Mouse (Mus musculus): ENCODE results near the gene Lrrc23. TPM values are rescaled to one million over a fixed set of nuclear protein-coding genes. Genes with fewer than 3 reads are reported as not detected.
A peak's percentile ranks its signal among the peaks of the same experiment; 100 is the strongest.
"Not testable (repeated sequence)": the region's sequence is repeated elsewhere in the genome, so short reads cannot be mapped to it uniquely, and the experiment has no call there.

Gene Lrrc23
- polyA plus RNA-seq, 1 experiment from 2014 or later: 0.09 TPM

DNA sequence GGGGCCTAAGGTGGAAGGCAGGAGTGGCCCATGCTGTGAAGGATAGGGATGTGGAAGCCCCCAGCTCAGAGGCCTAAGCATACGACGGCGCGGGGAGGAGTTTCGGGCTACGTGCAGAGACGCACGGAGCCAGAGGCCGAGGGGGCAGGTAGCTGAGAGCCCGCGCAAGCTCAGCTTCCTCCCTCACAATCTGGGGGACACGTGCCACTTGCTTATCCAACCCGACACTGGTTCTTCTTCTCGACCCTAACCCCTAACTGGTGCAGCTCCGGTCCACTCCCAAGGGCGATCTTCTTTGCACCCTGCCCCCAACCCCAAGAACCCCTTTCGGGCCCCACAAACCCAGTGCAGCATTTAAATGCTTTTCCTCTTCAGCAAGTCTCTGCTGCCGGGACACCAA, 34.0 kb upstream of the Lrrc23 start:
- no peaks in the 10 kb centered on the region for H3K27me3 ChIP-seq (replicated peaks)
- H3K4me2 ChIP-seq: peak overlapping the region; percentile 76
- H3K9me3 ChIP-seq: no peaks in the 10 kb centered on the region
- ATAC-seq (ENCODE audit: extremely low read depth, insufficient number of reproducible peaks, low FRiP score, low TSS enrichment): peak; percentile 31; the same call in 1 of the 2 replicates
- peak overlapping the region; percentile 85 for H3K4me3 ChIP-seq
- H3K9ac ChIP-seq: peak overlapping the region; percentile 98
- WGBS: under 1% methylated on average over 18 of the region's 18 CpGs
- H3K36me3 ChIP-seq: peaks cover 65% of the 10 kb centered on the region
- peaks cover 44% of the 10 kb centered on the region for H3K4me1 ChIP-seq
- peak overlapping the region; percentile 98 for H3K27ac ChIP-seq (replicated peaks)

DNA sequence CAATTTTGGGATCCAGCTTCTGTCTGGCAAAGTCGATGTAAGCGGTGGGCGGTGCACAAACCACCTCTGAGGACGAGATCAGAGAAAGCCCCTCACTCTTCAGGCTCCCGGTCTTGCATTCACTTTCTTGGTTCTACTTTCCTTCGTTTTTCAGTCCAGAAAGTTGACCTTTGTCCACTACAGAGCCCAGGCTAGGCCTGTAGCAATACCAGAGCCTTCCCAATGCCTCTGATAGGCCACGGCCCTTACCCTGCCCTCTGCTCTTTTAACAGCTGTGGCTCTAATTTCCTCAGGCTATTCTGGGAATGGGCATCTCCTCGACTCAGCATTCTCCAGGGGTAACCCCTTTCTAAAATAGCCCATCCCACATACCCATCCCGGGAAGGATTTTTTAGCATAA, 33.3 kb upstream of the Lrrc23 start:
- Histone ChIP-seq H3K27ac (replicated peaks) (peak overlapping the region; percentile 98), H3K4me1 (peaks cover 49% of the 10 kb centered on the region), H3K9ac (peak overlapping the region; percentile 98), H3K27me3 (replicated peaks) (no peaks in the 10 kb centered on the region), H3K36me3 (peaks cover 59% of the 10 kb centered on the region), H3K9me3 (no peaks in the 10 kb centered on the region), H3K4me3 (peak overlapping the region; percentile 85), H3K4me2 (peak overlapping the region; percentile 76)
- no peak for ATAC-seq (ENCODE audit: extremely low read depth, insufficient number of reproducible peaks, low FRiP score, low TSS enrichment)
- WGBS: 15% methylated on average over 9 of the region's 9 CpGs

DNA sequence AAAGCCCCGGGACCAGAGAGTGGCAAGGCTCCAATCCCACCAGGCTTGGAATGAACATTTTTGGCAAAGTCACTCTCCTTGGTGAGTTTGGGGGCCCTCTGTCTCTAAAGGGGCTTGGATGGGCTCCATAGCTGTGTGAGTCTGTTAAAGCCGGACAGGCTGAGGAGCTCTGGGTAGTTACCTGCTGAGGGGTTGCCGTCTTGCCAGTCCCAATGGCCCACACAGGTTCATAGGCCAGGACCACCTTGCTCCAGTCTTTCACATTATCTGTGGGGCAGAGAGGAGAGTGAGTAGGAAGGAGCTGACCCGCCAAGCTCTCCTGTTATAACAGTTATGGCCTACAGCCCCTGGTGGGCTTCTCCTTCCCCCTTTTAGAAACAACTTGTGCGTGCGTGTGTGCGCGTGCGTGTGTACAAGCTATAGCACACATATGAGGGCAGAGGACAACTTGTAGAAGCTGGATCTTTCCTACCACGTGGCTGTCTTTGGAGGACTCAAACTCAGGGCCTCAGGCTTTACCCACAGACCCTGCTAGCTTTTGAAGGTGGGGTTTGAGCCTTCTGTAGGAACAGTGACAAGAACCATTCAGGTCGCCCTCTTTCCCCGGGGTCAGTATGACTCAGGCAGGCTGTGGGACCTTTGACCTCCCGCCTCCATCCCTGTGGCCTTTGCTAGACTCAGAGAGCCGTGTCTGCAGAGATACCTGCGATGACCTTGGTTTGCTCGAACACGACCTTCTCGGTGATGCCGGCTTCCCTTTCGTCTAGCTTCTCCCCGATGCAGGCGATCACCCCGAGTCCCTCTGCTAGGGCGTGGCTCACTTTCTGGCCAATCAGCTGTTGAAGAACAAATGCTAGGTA, 32.4 kb upstream of the Lrrc23 start:
- Histone ChIP-seq H3K4me1 (peaks cover 56% of the 10 kb centered on the region), H3K36me3 (peaks cover 50% of the 10 kb centered on the region), H3K9me3 (no peaks in the 10 kb centered on the region), H3K27ac (replicated peaks) (peak overlapping the region; percentile 98), H3K9ac (peak overlapping the region; percentile 98), H3K27me3 (replicated peaks) (no peaks in the 10 kb centered on the region), H3K4me2 (peak overlapping the region; percentile 76), H3K4me3 (peak overlapping the region; percentile 85)
- ATAC-seq (ENCODE audit: extremely low read depth, insufficient number of reproducible peaks, low FRiP score, low TSS enrichment): no peak
- 70% methylated on average over 24 of the region's 24 CpGs for WGBS

DNA sequence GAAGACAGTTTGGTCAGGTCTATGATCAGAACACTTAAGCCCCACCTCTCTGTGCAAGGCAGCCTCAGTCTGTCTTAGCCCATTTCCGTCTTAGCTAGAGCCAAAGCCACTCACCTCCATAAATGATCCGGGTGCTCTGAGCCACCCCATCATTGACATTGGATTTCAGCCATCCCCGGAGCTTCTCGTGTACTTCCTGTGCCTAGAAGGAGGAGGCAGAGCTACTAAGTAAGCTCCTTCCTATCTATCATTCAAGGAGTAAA, 31.8 kb upstream of the Lrrc23 start:
- ATAC-seq (ENCODE audit: extremely low read depth, insufficient number of reproducible peaks, low FRiP score, low TSS enrichment): no peak
- peaks cover 44% of the 10 kb centered on the region for H3K36me3 ChIP-seq
- peak overlapping the region; percentile 85; the same call in 1 of the 2 replicates for H3K4me3 ChIP-seq
- WGBS: 62% methylated on average over 4 of the region's 4 CpGs
- no peak overlapping the region; the same call in 1 of the 2 replicates for H3K27ac ChIP-seq (replicated peaks)
- H3K27me3 ChIP-seq (replicated peaks): no peaks in the 10 kb centered on the region
- no peaks in the 10 kb centered on the region for H3K9me3 ChIP-seq
- H3K4me1 ChIP-seq: peaks cover 61% of the 10 kb centered on the region
- no peak overlapping the region for H3K9ac ChIP-seq
- peak overlapping the region; percentile 76 for H3K4me2 ChIP-seq

DNA sequence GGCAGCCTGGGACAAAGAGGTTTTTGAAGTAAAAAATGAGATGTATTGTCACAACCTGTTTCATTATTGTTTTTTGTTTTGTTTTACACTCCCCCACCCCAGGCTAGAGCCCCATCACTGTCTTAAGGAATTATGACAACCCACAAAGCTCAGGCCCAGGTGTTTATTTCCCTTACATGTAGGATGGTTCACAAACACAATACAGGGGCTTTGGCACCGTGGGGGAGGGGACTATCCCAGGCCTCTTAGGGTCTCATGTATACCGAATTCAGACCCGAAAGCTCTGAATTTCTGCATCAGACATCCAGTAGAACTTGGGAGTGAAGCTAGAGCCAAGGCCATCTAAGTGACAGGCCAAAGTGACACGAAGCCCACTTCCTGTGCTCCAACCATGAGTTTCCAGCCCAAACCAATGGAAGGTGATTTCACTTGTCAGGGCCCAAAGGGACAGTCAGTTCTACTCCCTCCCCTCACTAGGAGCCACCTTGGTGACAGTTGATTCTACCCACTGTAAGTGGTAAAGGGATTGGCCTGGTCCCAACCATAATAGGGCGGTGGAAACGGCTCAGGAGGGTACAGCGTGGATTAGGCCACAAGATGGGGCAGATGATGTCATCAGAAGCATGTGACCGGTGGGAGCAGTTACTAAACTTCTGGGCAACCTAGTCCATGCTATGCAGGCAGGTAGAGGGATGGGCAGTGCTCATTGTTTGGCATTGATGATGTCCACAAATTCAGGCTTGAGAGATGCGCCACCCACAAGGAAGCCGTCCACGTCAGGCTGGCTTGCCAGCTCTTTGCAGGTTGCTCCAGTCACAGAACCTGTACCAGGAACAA, 31.3 kb upstream of the Lrrc23 start:
- not testable (repeated sequence) for ATAC-seq (ENCODE audit: extremely low read depth, insufficient number of reproducible peaks, low FRiP score, low TSS enrichment); H3K27me3 ChIP-seq (replicated peaks); H3K9ac ChIP-seq; H3K9me3 ChIP-seq
- H3K4me3 ChIP-seq: peak overlapping the region; percentile 70
- peaks cover 38% of the 10 kb centered on the region for H3K36me3 ChIP-seq
- peak overlapping the region; percentile 97; the same call in 1 of the 2 replicates for H3K27ac ChIP-seq (replicated peaks)
- 78% methylated on average over 11 of the region's 11 CpGs for WGBS
- H3K4me1 ChIP-seq: peaks cover 67% of the 10 kb centered on the region
- peak overlapping the region; percentile 96 for H3K4me2 ChIP-seq

DNA sequence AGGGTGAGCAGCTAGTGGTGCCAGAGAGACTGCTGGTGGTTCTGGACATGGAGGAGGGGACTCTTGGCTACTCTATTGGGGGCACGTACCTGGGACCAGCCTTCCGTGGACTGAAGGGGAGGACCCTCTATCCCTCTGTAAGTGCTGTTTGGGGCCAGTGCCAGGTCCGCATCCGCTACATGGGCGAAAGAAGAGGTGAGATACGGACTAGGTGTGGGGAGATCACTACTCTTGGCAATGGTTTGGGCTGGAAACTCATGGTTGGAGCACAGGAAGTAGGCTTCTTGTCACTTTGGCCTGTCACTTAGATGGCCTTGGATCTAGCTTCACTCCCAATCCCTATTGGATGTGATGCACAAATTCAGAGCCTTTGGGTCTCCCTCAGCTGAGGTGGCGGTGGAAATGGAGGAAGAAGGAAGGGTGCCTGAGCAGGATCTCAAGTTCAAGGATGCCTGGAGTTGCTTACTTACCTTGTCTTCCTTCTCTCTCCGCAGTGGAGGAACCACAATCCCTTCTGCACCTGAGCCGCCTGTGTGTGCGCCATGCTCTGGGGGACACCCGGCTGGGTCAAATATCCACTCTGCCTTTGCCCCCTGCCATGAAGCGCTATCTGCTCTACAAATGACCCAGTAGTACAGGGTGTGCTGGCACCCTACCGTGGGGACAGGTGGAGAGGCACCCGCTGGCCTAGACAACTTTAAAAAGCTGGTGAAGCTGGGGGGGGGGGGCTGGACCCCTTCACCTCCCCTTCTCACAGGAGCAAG, 30.4 kb upstream of the Lrrc23 start:
- Histone ChIP-seq H3K27me3 (replicated peaks) (no peaks in the 10 kb centered on the region), H3K9ac (peak overlapping the region; percentile 87), H3K27ac (replicated peaks) (peak overlapping the region; percentile 97), H3K4me1 (peaks cover 71% of the 10 kb centered on the region), H3K4me3 (peak overlapping the region; percentile 70), H3K36me3 (peaks cover 31% of the 10 kb centered on the region), H3K4me2 (peak overlapping the region; percentile 96), H3K9me3 (no peaks in the 10 kb centered on the region)
- no peak for ATAC-seq (ENCODE audit: extremely low read depth, insufficient number of reproducible peaks, low FRiP score, low TSS enrichment)
- 42% methylated on average over 14 of the region's 14 CpGs for WGBS

DNA sequence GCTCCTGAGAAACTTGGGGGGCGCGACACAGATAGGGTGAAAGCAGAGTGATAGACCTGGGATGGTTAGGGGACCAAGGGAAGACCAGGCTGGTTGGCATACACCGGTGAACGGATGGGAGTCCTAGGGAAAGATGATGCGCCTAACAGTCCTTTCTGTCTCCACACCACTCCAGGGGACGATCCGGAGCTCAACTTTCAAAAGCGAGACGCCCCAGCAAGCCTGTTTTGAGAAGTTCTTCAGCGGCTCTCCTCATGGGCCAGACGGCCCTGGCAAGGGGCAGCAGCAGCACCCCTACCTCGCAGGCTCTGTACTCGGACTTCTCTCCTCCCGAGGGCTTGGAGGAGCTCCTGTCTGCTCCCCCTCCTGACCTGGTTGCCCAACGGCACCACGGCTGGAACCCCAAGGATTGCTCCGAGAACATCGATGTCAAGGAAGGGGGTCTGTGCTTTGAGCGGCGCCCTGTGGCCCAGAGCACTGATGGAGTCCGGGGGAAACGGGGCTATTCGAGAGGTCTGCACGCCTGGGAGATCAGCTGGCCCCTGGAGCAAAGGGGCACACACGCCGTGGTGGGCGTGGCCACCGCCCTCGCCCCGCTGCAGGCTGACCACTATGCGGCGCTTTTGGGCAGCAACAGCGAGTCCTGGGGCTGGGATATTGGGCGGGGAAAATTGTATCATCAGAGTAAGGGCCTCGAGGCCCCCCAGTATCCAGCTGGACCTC, 29.7 kb upstream of the Lrrc23 start:
- Histone ChIP-seq H3K9ac (peak overlapping the region; percentile 87), H3K27ac (replicated peaks) (peak overlapping the region; percentile 97), H3K27me3 (replicated peaks) (no peaks in the 10 kb centered on the region), H3K36me3 (peaks cover 29% of the 10 kb centered on the region), H3K4me2 (peak overlapping the region; percentile 96), H3K4me3 (peak overlapping the region; percentile 70), H3K9me3 (no peaks in the 10 kb centered on the region), H3K4me1 (peaks cover 64% of the 10 kb centered on the region)
- ATAC-seq (ENCODE audit: extremely low read depth, insufficient number of reproducible peaks, low FRiP score, low TSS enrichment): peak; percentile 29; the same call in 1 of the 2 replicates
- under 1% methylated on average over 35 of the region's 35 CpGs for WGBS

DNA sequence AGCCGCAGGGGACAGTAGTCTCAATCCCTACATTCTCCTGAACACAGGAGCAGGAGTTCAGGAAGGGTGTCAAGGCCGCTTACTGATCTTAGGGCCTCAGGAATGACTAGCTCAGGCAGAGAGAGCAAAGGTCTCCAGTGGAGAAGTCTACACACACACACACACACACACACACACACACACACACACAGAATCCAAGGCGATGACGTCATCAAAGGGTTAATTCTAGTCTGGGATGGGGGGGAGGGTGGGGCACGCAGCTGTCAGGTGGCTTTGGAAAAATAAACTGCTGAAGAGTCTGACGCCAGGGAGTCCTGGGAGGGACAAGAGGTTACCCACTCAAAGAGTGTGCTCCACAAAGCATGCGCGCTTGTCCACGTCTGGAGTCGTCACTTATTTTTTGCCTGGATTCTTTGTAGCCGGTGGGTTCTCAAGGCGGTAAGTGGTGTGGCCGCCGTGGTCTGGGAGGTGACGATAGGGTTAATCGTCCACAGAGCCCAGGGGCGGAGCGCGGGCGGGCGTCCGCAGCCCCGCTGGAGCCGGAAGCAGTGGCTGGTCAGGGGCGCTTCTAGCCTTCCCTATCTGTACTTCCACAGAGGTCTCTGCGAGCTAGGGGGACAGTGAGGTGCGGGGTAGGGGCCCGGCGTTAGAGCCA, 29.0 kb upstream of the Lrrc23 start, which contains the start of gene Spsb2:
TSS of gene Spsb2 (plus strand) at position 304 of the 655 bp plus-strand sequence.
- H3K36me3 ChIP-seq: peaks cover 29% of the 10 kb centered on the region
- H3K4me3 ChIP-seq: peak within 1 kb of the TSS; percentile 70
- H3K27me3 ChIP-seq (replicated peaks): no peaks in the 10 kb centered on the region
- ATAC-seq (ENCODE audit: extremely low read depth, insufficient number of reproducible peaks, low FRiP score, low TSS enrichment): peak; percentile 50
- WGBS: 3% methylated on average over 29 of the region's 29 CpGs
- H3K4me1 ChIP-seq: peaks cover 62% of the 10 kb centered on the region
- peak within 1 kb of the TSS; percentile 97 for H3K27ac ChIP-seq (replicated peaks)
- H3K9me3 ChIP-seq: no peaks in the 10 kb centered on the region
- H3K4me2 ChIP-seq: peak within 1 kb of the TSS; percentile 96
- H3K9ac ChIP-seq: peak within 1 kb of the TSS; percentile 87

DNA sequence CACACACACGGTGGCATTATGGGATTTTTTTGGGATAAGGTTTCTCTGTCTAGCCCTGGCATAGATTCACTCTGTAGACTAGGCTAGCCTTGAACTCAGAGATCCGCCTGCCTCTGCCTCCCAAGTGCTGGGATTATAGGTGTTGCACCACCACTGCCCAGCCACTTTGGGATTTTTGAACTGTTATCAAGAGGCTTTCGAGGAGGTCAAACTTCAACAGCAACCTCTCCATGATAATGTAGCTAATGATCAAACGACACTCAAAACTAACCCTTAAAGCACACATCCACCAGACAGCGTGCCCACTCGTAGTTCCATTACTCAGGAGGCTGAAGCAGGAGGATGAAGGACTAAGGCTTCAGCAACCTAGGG, 28.4 kb upstream of the Lrrc23 start:
- H3K27me3 ChIP-seq (replicated peaks): no peaks in the 10 kb centered on the region
- peak overlapping the region; percentile 70 for H3K4me3 ChIP-seq
- H3K27ac ChIP-seq (replicated peaks): peak overlapping the region; percentile 97
- 63% methylated on average over 6 of the region's 6 CpGs for WGBS
- H3K4me1 ChIP-seq: peaks cover 61% of the 10 kb centered on the region
- H3K9ac ChIP-seq: peak overlapping the region; percentile 87
- ATAC-seq (ENCODE audit: extremely low read depth, insufficient number of reproducible peaks, low FRiP score, low TSS enrichment): no peak
- peak overlapping the region; percentile 96 for H3K4me2 ChIP-seq
- H3K9me3 ChIP-seq: no peaks in the 10 kb centered on the region
- peaks cover 29% of the 10 kb centered on the region for H3K36me3 ChIP-seq

DNA sequence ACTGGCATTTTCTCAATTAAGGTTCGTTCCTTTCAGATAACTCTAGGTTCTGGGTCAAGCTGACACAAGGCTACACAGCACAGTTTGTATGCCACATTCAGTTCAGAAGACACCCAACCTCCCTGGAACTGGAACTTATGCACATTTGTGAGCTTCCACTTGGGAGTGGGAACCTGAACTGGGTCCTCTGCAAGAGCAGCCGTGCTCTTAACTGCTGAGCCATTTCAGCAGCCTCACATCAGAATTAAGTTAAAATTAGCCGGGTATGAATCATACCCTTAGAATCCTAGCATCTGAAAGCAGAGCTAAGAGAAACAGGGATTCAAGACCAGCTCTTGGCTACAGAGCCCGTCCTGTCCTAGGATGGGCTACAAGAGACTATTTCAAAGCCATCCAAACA, 27.8 kb upstream of the Lrrc23 start:
- WGBS: 49% methylated on average over 4 of the region's 4 CpGs
- Histone ChIP-seq H3K36me3 (peaks cover 25% of the 10 kb centered on the region), H3K9me3 (no peaks in the 10 kb centered on the region), H3K4me3 (no peak overlapping the region), H3K27ac (replicated peaks) (peak overlapping the region; percentile 97), H3K4me2 (peak overlapping the region; percentile 14), H3K27me3 (replicated peaks) (no peaks in the 10 kb centered on the region), H3K9ac (peak overlapping the region; percentile 37; the same call in 1 of the 2 replicates), H3K4me1 (peaks cover 58% of the 10 kb centered on the region)
- ATAC-seq (ENCODE audit: extremely low read depth, insufficient number of reproducible peaks, low FRiP score, low TSS enrichment): no peak

All from heart, embryonic 13.5 days (tissue).